Mouse (Mus musculus) cerebellum, adult 11 months (tissue): ENCODE measurements at regions not wholly inside any gene's neighbourhood (a gene's known extent, or its start where the extent isn't known, plus 50 kb on each side); places are given as distances from the start of the nearest gene placed in this dataset.
"Not testable (repeated sequence)": the region's sequence is repeated elsewhere in the genome, so short reads cannot be mapped to it uniquely, and the experiment has no call there.

ENCODE experiments used
- DNase-seq: peaks from one replicate; pipeline ENCODE4 v3.0.0; 2022

- no peak for DNase-seq
Measured at GRCm38 (mm10) chr7:69167456-69167855, 418.4 kb upstream of the Arrdc4 start.

GRCm38 (mm10) chr7:69161916-69162315 is 412.9 kb upstream of the Arrdc4 start:
- no peak for DNase-seq

GRCm38 (mm10) chr7:69142351-69142750 is 393.3 kb upstream of the Arrdc4 start:
- no peak for DNase-seq

GRCm38 (mm10) chr7:69133441-69133840 is 384.4 kb upstream of the Arrdc4 start:
- no peak for DNase-seq

- not testable (repeated sequence) for DNase-seq
Measured at GRCm38 (mm10) chr7:69101770-69102169, 352.7 kb upstream of the Arrdc4 start.

GRCm38 (mm10) chr7:69097587-69098095 is 348.6 kb upstream of the Arrdc4 start:
- no peak for DNase-seq

- no peak for DNase-seq
Measured at GRCm38 (mm10) chr7:69074780-69075179, 325.7 kb upstream of the Arrdc4 start.

- DNase-seq: no peak
Measured at GRCm38 (mm10) chr7:69062994-69063393, 314.0 kb upstream of the Arrdc4 start.

GRCm38 (mm10) chr7:69062506-69062905 is 313.5 kb upstream of the Arrdc4 start:
- DNase-seq: no peak

GRCm38 (mm10) chr7:69062094-69062493 is 313.1 kb upstream of the Arrdc4 start:
- no peak for DNase-seq

- no peak for DNase-seq
Measured at GRCm38 (mm10) chr7:69061242-69061641, 312.2 kb upstream of the Arrdc4 start.

GRCm38 (mm10) chr7:69016575-69016974 is 267.5 kb upstream of the Arrdc4 start:
- DNase-seq: no peak

GRCm38 (mm10) chr7:69015047-69015446 is 266.0 kb upstream of the Arrdc4 start:
- no peak for DNase-seq

- no peak for DNase-seq
Measured at GRCm38 (mm10) chr7:69007237-69007636, 258.2 kb upstream of the Arrdc4 start.

GRCm38 (mm10) chr7:68988061-68988460 is 239.0 kb upstream of the Arrdc4 start:
- no peak for DNase-seq

- DNase-seq: no peak
Measured at GRCm38 (mm10) chr7:68983937-68984336, 234.9 kb upstream of the Arrdc4 start.

- DNase-seq: no peak
Measured at GRCm38 (mm10) chr7:68982914-68983502, 234.0 kb upstream of the Arrdc4 start.

- DNase-seq: no peak
Measured at GRCm38 (mm10) chr7:68978576-68978975, 229.5 kb upstream of the Arrdc4 start.

GRCm38 (mm10) chr7:68976813-68977752 is 228.0 kb upstream of the Arrdc4 start:
- DNase-seq: peak; percentile 1

GRCm38 (mm10) chr7:68975956-68976355 is 226.9 kb upstream of the Arrdc4 start:
- DNase-seq: no peak

GRCm38 (mm10) chr7:68975580-68975894 is 226.5 kb upstream of the Arrdc4 start:
- DNase-seq: no peak

- no peak for DNase-seq
Measured at GRCm38 (mm10) chr7:68974761-68975579, 225.9 kb upstream of the Arrdc4 start.
